Mouse (Mus musculus): ENCODE results near the gene Mdfic.
"Not testable (repeated sequence)": the region's sequence is repeated elsewhere in the genome, so short reads cannot be mapped to it uniquely, and the experiment has no call there.

Gene Mdfic

GRCm38 (mm10) chr6:15720461-15720817 is at the start of gene Mdfic:
Gene Mdfic, plus strand, starts transcription at chr6:15720661.
- DNase-seq (ENCODE audit: low spot score in 2 of 2), result peak in 1 of 2 experiments; percentile 14

DNA sequence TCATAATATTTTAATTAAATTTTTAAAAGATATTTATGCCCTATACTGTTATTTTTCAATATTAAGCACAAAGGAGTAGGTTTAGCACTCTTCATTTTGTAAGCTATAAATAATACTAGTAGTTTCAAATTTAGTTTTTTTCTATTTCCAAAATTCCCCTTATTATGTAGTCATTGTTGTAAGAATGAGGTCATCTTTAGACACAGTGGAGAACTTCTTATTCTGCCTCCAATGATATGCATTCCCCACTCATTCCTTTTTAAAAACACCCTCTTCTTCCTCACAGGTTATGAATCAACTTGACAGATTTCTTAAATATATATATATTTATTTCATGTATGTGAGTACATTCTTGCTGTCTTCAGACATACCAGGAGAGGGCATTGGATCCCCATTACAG is 49.1 kb upstream of the Mdfic start:
- DNase-seq (ENCODE audit: low spot score in 2 of 2), result no peak

DNA sequence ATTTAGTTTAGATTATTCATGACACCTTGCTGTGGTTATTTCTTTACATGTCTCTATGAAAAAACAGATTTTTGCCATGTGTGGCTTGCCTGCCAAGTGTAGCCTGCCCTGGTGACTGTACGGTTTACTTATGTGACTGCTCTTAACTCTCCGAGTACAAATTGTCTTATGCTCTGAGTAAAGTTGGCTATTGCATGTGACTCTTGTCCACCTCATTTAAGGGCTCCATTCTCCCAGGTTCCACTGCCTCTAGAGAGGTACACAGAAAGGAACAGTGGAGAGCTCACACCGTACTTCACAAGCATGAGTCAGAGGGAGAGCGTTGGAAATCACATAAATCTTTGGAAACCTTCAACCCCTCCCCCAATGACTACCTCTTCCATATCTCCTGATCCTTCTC is 10.4 kb upstream of the Mdfic start:
- no peak for DNase-seq (ENCODE audit: low spot score in 2 of 2)

DNA sequence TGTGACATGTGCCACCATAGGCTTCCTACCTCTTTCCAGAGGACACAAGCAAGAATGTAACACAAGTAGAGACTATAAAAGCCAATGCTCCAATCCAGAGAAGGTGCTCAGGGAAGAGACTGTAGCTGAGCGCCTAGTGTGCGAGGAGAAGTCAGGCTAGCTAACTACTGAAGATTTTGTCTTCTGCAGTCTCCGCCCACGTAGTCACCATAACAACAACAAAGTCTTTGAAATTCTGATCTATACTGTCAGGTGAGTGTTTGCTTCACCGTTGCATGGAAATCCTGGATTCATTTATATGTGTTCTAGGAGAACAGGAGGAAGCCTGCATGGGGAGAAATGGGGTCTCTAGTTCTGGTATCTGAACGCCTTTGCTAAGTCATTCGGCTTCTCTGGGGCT is 9.8 kb upstream of the Mdfic start:
- no peak for DNase-seq (ENCODE audit: low spot score in 2 of 2)

DNA sequence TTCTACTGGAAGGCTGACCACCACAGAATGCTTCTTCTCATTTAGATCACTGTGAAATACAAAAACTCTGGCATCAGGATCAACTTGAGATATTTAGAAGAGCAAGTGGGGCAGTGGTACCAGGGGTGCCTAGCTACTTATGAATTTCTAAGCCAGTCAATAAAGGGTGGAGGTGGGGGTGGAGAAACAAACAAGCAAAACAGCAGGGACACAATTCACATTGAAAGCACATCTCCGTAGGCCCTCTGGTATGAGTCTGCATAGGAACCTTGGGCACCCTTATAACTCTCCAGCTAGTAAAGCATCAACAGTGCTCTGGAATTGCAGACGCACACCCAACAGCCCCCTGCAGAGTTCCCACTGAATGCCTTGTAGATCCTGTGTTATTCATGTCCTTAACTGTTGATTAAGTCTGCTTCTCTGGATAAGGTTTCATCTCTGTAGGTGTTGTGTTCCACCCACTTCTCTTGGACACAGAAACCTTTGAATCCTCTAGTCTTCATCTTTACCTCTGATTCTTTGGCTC is 7.5 kb upstream of the Mdfic start:
- no peak for DNase-seq (ENCODE audit: low spot score in 2 of 2)

GRCm38 (mm10) chr6:15714036-15714435 is 6.4 kb upstream of the Mdfic start:
- DNase-seq (ENCODE audit: low spot score in 2 of 2), result not testable (repeated sequence)

DNA sequence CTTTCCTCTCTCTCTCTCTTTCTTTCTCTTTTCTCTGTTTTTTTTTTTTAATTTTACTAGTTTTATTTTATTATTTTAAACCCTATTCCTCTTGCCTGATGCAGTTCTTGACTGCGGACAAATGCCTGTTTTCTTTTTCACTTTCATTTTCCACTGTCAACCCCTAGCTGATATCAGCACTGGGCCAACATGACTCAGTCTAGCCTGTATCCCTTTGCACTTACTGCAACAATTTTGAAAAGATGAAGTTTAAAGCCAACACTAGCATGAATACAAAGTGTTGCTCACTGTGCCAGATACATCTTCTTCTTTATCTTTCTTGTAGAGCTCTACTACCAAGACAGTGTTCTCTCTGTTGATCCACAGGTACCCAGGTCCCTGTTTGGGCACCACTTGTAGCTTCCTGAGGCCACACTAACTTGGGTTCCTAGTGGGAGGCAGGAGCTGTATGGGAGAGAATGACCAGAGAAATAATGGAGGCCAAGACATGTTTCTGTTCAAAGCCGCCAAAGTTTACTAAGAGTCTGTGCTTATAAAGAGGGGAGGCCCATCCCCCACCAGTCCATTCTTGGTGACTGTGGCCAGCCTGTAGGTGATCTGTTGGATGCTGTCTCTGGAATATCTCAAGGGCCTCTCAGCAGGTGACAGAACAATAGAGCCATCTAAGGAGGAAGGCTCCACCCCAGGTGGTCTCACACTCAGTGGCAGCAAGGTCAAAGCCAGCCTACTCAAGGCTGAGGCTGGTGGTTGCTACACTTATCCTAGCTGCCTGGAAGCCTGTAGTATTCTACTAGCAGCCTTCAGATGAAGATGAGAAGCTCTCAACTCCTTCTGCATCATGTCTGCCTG is 5.2 kb upstream of the Mdfic start:
- no peak for DNase-seq (ENCODE audit: low spot score in 2 of 2)

GRCm38 (mm10) chr6:15719919-15720318 is 542 bp upstream of the Mdfic start:
- no peak for DNase-seq (ENCODE audit: low spot score in 2 of 2)

DNA sequence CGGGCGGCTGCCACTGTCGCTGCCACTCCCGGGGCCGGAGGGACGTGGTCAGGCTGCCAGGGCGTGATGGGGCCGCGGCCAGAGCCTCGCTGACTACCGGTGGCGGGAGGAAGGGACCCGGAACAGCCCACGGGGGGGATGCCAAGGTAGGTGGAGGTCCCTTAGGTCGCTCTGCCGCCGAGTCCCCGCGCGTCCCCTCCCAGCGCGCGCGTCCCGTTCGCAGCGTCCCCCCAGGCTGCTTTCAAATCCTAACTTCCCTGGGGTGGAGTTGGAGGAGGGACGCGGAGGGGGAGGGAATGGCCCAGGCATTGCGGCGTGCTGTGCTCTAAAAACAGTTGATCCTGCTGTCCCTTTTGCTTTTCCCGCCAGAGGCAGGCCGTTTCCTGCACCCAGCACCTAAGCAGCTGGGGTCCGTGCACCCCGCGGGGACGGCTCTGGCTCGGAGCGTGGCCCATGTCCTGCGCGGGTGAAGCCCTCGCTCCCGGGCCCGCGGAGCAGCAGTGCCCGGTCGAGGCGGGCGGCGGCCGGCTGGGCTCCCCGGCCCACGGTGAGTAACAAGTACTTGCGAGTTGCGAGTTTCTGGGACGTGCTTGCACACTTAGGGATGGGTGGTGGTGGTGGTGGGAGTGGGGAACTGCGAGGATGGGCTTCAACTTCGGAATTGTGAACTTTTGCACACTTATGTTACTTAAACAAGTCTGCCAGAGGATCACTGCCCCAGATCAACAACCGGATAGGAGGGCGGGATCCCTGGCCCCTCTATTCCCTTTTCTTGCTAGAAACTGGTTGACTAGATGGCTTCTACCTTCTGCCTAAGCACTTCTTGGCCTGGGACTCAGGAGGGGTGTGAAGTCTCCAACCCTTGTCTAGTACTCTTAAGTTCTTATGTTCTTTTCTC is 606 bp downstream of the Mdfic start:
- DNase-seq (ENCODE audit: low spot score in 2 of 2), result peak in 1 of 2 experiments; percentile 7

DNA sequence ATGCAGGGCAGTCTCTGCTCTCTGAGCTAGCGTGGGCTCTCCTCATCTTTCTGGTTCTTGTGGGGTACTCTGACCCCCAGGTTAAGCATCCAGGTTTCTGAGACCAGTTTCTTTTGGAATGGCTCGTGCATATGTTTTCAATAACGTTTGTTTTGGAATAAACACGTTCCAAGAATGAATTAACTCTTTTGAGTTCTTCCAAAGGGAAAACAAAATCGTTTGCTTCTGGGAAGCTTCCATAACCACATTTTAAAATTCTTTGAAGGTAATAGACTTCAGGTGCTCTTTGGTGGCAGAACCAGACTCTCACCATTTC is 1.2 kb downstream of the Mdfic start:
- no peak for DNase-seq (ENCODE audit: low spot score in 2 of 2)

DNA sequence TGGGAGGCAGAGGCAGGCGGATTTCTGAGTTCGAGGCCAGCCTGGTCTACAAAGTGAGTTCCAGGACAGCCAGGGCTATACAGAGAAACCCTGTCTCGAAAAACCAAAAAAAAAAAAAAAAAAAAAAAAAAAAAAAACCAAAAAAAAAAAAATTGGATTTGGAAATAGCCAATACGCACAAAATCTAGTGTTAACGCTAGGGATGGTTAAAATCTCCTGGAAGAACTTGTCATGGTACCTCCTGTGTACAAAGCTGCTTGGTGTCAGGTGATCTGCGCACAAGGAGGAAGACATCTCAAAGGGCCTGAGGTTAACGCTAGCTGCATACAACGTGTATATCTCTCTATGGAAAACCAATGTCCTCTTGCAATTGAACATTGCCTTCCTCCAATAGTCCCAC is 2.2 kb downstream of the Mdfic start:
- not testable (repeated sequence) for DNase-seq (ENCODE audit: low spot score in 2 of 2)

DNA sequence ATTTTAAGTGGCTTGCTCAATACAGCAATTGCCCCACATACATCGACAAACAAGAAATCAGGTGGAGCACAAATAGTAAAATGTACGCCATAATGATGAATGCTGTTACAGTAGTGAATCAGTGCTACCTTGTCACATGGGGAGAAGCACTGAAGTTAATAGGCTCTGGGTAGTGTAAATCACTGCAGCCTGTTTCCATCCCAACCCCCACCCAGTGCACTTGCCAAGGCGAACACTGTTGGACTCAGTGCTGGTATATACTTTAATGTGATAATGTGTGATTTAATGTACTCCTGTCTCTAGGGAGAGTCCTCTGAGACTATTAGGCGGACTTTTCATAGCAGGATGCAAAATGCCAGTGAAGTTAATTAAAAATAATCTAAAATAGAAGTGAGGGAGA is 3.8 kb downstream of the Mdfic start:
- DNase-seq (ENCODE audit: low spot score in 2 of 2), result no peak

GRCm38 (mm10) chr6:15726422-15726821 is 6.0 kb downstream of the Mdfic start:
- no peak for DNase-seq (ENCODE audit: low spot score in 2 of 2)

DNA sequence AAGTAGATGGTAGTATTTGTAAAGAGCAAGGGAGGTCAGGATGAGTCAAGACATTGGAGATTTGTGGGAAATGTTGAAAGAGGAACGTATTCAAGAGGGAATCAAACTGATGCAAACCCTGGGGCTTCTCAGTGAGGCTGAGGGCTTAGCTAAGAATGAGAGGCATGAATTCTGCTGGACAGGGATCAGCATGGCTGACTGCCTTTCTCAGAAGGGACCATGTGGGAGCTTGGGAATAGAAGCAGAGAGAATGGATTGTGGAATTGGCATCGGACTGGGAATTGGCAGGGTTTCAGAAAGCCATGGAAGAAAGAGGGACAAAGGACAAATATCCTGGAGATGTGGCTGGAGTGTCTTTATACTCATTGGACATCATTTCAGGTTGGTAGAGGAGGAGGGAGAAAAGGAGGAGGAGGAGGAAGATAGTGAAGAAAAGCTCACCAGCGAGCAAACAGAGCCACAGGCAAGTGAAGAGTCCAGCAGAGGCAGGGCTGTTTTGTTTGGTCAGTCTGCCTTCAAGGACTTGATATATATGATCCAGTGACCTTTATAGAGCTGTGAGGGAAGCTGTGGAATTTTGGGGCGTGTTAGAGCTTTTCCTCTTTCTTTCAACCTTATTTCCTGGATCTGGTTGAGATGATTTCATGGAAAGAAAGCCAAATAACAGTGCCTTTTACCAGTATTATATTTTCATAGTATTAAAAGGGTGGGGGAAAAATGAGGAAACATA is 7.4 kb downstream of the Mdfic start:
- no peak for DNase-seq (ENCODE audit: low spot score in 2 of 2)

- peak in 1 of 2 experiments; percentile 16 for DNase-seq (ENCODE audit: low spot score in 2 of 2)
Observed at GRCm38 (mm10) chr6:15728844-15729577, 8.6 kb downstream of the Mdfic start.

GRCm38 (mm10) chr6:15730258-15730657 is 9.8 kb downstream of the Mdfic start:
- DNase-seq (ENCODE audit: low spot score in 2 of 2), result no peak

DNA sequence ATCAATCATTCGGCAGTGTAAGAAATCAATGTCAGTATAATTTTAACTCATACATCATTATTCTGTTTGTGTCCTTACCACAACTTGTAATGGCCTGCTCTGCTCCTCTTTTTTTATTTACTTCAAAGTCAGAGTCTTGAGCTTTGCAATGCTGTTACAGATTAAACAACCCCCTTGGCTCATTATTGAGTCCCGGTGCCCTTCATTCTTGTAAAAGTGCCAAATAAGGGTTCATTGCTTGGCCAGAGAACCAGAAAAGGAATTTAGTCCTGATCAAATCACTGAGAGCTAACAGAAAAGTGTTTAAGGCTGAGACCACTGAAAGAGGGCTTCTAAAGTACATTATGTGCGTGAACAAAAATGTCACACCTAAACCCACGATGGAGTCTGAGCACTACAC is 10.2 kb downstream of the Mdfic start:
- no peak for DNase-seq (ENCODE audit: low spot score in 2 of 2)

DNA sequence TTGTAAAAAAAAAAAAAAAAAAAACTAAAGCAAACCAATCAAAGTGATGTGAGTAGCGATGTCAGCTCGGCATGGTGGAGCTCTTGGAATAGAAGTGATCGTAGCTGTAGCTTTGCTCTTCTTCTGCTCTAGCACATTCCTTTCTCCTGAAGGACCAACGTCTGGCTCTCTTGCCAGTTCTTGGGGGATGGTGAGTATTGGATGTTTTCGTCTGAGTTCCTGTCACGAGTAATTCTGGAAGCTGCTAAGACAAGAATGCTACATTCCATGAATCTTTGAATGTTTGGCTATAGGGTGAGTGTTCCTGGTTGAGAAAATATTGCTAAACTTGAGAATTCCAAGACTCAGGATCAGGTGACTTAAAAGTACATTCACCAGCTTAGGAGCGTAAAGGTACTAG is 11.0 kb downstream of the Mdfic start:
- DNase-seq (ENCODE audit: low spot score in 2 of 2), result no peak

DNA sequence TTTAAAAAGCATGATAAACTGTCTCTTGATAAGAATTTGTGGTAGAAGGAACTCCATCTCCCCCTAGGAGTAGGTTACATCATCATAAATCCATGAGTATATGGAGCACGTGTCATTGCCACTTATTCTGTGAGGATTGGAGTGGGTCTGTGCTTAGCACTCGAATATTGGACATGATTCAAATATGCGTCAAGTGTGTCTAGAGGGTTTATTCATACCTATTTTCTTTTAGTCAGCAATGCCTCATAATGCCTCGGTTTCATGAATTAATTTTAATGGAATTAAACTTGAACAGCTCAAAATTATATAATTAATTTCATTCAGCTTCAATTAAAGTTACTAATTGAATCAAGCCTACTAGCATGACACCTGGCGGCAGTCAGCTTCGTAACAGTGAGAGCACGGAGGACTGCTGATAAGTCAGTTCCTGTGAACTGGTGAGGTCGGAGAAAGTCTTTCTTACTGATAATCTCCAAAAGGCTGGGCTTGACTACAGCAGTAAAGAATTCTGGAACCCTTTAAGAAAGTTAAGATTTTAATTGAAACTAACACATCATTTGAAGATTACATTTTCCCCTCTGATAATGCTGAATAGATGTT is 17.0 kb downstream of the Mdfic start:
- no peak for DNase-seq (ENCODE audit: low spot score in 2 of 2)

DNA sequence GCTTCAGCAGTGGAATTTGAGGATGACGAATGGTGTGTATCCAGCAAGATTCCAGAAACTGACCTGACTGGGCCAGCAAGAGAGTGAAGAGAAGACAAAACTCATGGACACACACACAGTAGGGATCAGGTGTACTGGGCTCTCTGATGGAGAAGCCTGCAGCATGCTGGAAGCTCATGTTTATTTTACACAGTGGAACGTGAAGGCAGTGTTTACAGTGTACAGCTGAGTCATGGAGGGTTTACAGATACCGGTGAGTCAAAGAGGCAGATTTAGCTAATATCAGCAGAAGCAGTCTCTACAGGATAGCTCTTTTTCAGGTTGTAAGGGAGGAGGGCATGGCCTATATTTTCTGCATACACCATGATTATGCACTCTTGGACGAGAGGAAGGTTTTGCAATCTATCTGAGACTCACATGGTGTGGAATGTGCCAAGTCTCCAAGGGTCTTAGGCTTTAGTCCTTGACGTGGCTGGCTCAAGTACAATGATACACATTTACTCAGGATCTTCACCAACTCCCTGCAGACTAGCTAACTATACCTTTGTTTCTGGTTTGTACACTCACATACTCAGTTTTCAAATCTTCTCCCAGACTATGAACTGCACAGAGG is 18.0 kb downstream of the Mdfic start:
- DNase-seq (ENCODE audit: low spot score in 2 of 2), result no peak

DNA sequence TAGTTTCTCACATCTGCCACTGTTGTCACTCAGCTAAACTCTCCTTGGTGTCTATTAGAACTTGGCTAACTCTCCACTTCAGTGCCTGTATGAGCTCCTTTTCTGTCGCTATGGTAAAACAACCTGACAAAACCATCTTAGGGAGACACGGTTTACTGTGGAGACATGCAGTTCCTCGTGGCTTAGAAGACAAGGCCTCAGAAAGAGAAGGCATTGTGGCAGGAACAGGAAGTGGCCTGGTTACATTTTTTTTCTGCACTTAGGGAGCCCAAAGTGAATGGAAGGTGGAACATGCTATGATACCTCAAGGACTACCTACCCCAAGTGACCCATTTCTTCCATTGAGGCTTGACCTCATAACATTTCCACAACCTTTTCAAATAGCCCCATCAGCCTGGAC is 18.7 kb downstream of the Mdfic start:
- DNase-seq (ENCODE audit: low spot score in 2 of 2), result no peak

Measured in frontal cortex, postnatal 36 days (tissue).